Comparison of ENCODE assay signal across 7 mouse cellular contexts in genomic region chr17:35633992-35634391, GRCm38 (mm10). TPM values are rescaled to one million over a fixed set of nuclear protein-coding genes. Genes with fewer than 3 reads are reported as not detected.
DNase-seq lines count a peak whose midpoint lies in the region; ATAC-seq and TF ChIP-seq lines count a peak whose summit lies in the region.

No protein-coding gene starts in this region.

- H3K4me3 ChIP-seq in kidney, embryonic 14.5 days (ENCODE audit: low read length), result no peak overlapping the region
- no peak overlapping the region for H3K4me3 ChIP-seq in cortical plate, adult 2 months (ENCODE audit: insufficient read depth, low read length)
- H3K4me3 ChIP-seq in hindbrain, embryonic 16.5 days (ENCODE audit: low read length), result no peak overlapping the region
- H3K4me3 ChIP-seq in left cerebral cortex, adult 2 months, result no peak overlapping the region
- no peak overlapping the region for H3K4me3 ChIP-seq in neural tube, embryonic 15.5 days (replicated peaks)

- no peak for TF ChIP-seq POLR2A in cortical plate, adult 2 months (IDR thresholded peaks at IDR 0.05; ENCODE audit: extremely low read depth, insufficient read depth, low read length)

- peak; percentile 49 for DNase-seq in kidney, adult 11 months
- DNase-seq in left cerebral cortex, adult 2 months (ENCODE audit: extremely low spot score in 1 of 2, low spot score in 2 of 2), result peak; percentile 53 to 67

- H3K4me2 ChIP-seq in kidney, embryonic 14.5 days (replicated peaks; ENCODE audit: low read depth, low read length), result no peak overlapping the region
- H3K4me2 ChIP-seq in hindbrain, embryonic 16.5 days (ENCODE audit: low read length), result no peak overlapping the region
- H3K4me2 ChIP-seq in neural tube, embryonic 15.5 days, result no peak overlapping the region

- H3K9ac ChIP-seq in kidney, embryonic 14.5 days (ENCODE audit: low read depth, low read length), result no peak overlapping the region
- no peak overlapping the region for H3K9ac ChIP-seq in hindbrain, embryonic 16.5 days (ENCODE audit: low read depth, low read length)
- H3K9ac ChIP-seq in neural tube, embryonic 15.5 days (replicated peaks), result 0 out of 2 replicates have a peak overlapping the region, but pooled peaks have one; percentile 5

- intact Hi-C loops in left cerebral cortex, adult 2 months (cut with DNase I), result loop anchor here (2.0 kb wide), 2 partner anchors 43 to 91 kb away; no protein-coding TSS in a partner anchor

- no peak overlapping the region for H3K27ac ChIP-seq in kidney, embryonic 14.5 days (ENCODE audit: low read depth, low read length)
- H3K27ac ChIP-seq in cortical plate, adult 2 months (ENCODE audit: insufficient read depth, low read length), result peak overlapping the region; percentile 62
- no peak overlapping the region for H3K27ac ChIP-seq in hindbrain, embryonic 16.5 days (ENCODE audit: low read depth, low read length)
- H3K27ac ChIP-seq in left cerebral cortex, adult 2 months, result peak overlapping the region; percentile 90
- H3K27ac ChIP-seq in neural tube, embryonic 15.5 days (replicated peaks), result 0 out of 2 replicates have a peak overlapping the region, but pooled peaks have one; percentile 23

- H3K27me3 ChIP-seq in kidney, embryonic 14.5 days (ENCODE audit: control insufficient read depth, insufficient read depth, low read length), result no peaks in the 10 kb centered on the region
- H3K27me3 ChIP-seq in hindbrain, embryonic 16.5 days (replicated peaks; ENCODE audit: control insufficient read depth, insufficient read depth, low read length), result no peaks in the 10 kb centered on the region
- peaks cover 3% of the 10 kb centered on the region; the same call in 1 of the 2 replicates for H3K27me3 ChIP-seq in neural tube, embryonic 15.5 days (replicated peaks)

- WGBS in kidney, embryonic 14.5 days, result 44% methylated on average over 1 of the region's 1 CpGs
- 6% methylated on average over 1 of the region's 1 CpGs for WGBS in hindbrain, embryonic 16.5 days
- WGBS in neural tube, embryonic 15.5 days, result 22% methylated on average over 1 of the region's 1 CpGs

- H3K9me3 ChIP-seq in kidney, embryonic 14.5 days (ENCODE audit: control insufficient read depth, low read length), result no peaks in the 10 kb centered on the region
- H3K9me3 ChIP-seq in hindbrain, embryonic 16.5 days (ENCODE audit: control insufficient read depth, low read length), result no peaks in the 10 kb centered on the region
- H3K9me3 ChIP-seq in neural tube, embryonic 15.5 days (replicated peaks), result no peaks in the 10 kb centered on the region

- TF ChIP-seq CTCF in cortical plate, adult 2 months (IDR thresholded peaks at IDR 0.05; ENCODE audit: extremely low read depth, insufficient read depth, low read length), result no peak
- TF ChIP-seq CTCF in left cerebral cortex, adult 2 months (IDR thresholded peaks at IDR 0.05), result peak; percentile 55

- ATAC-seq in kidney, embryonic 14.5 days (ENCODE audit: low FRiP score, low TSS enrichment), result no peak
- ATAC-seq in hindbrain, embryonic 16.5 days, result peak; percentile 65; the same call in 1 of the 2 replicates
- no peak for ATAC-seq in neural tube, embryonic 15.5 days (ENCODE audit: low FRiP score)
- no peak for ATAC-seq in megakaryocyte-erythroid progenitor cell, adult 5-6 weeks (replicated peaks; ENCODE audit: low FRiP score, low TSS enrichment, poor library complexity, severe bottlenecking)

- H3K36me3 ChIP-seq in kidney, embryonic 14.5 days (ENCODE audit: control insufficient read depth, insufficient read depth, low read length), result no peaks in the 10 kb centered on the region
- no peaks in the 10 kb centered on the region for H3K36me3 ChIP-seq in hindbrain, embryonic 16.5 days (ENCODE audit: control insufficient read depth, insufficient read depth, low read length)
- no peaks in the 10 kb centered on the region for H3K36me3 ChIP-seq in neural tube, embryonic 15.5 days

- H3K4me1 ChIP-seq in kidney, embryonic 14.5 days (ENCODE audit: control insufficient read depth, insufficient read depth, low read length), result no peaks in the 10 kb centered on the region
- H3K4me1 ChIP-seq in cortical plate, adult 2 months (ENCODE audit: control insufficient read depth, insufficient read depth, low read length), result peaks cover 2% of the 10 kb centered on the region; the same call in 1 of the 2 replicates
- no peaks in the 10 kb centered on the region for H3K4me1 ChIP-seq in hindbrain, embryonic 16.5 days (ENCODE audit: control insufficient read depth, insufficient read depth, low read depth, low read length)
- H3K4me1 ChIP-seq in neural tube, embryonic 15.5 days, result peaks cover 9% of the 10 kb centered on the region

RNA-seq across cellular contexts. Expression of gene Gm9573, which starts 7.6 kb away (rescaled TPM):
- polyA plus RNA-seq in kidney, embryonic 14.5 days (2014; fragmentation: Nextera tagmentation; extraction: Ambion mirVana), result not detected in 2 replicates
- polyA plus RNA-seq in cortical plate, adult 2 months (2012; rRNA removed), result 0.09 and 0.10 TPM in 2 replicates
- not detected in 2 replicates for polyA plus RNA-seq in hindbrain, embryonic 16.5 days (2015; fragmentation: Nextera tagmentation; extraction: Ambion mirVana)
- not detected for total RNA-seq in left cerebral cortex, adult 2 months (2021)
- polyA plus RNA-seq in neural tube, embryonic 15.5 days (2015; fragmentation: Nextera tagmentation; extraction: Ambion mirVana), result not detected in 2 replicates
- total RNA-seq in megakaryocyte-erythroid progenitor cell, adult 5-6 weeks (2014; fragmentation: Nextera tagmentation), result not detected in 2 replicates
- total RNA-seq in megakaryocyte-erythroid progenitor cell, adult 5-6 weeks (2017), result not detected in 2 replicates

RNA-seq across cellular contexts. Expression of gene Mucl3, which starts 9.5 kb away (rescaled TPM):
- 0.15 and 0.24 TPM in 2 replicates for polyA plus RNA-seq in kidney, embryonic 14.5 days (2014; fragmentation: Nextera tagmentation; extraction: Ambion mirVana)
- polyA plus RNA-seq in cortical plate, adult 2 months (2012; rRNA removed), result 0.06 TPM in 1 of 2 replicates, not detected in the other
- not detected in 2 replicates for polyA plus RNA-seq in hindbrain, embryonic 16.5 days (2015; fragmentation: Nextera tagmentation; extraction: Ambion mirVana)
- total RNA-seq in left cerebral cortex, adult 2 months (2021), result not detected
- 0.22 TPM in 1 of 2 replicates, not detected in the other for polyA plus RNA-seq in neural tube, embryonic 15.5 days (2015; fragmentation: Nextera tagmentation; extraction: Ambion mirVana)
- not detected in 2 replicates for total RNA-seq in megakaryocyte-erythroid progenitor cell, adult 5-6 weeks (2014; fragmentation: Nextera tagmentation)
- total RNA-seq in megakaryocyte-erythroid progenitor cell, adult 5-6 weeks (2017), result not detected in 2 replicates

RNA-seq across cellular contexts. Expression of gene Sfta2, which starts 32.6 kb away (rescaled TPM):
- 3.3 and 4.2 TPM in 2 replicates for polyA plus RNA-seq in kidney, embryonic 14.5 days (2014; fragmentation: Nextera tagmentation; extraction: Ambion mirVana)
- polyA plus RNA-seq in cortical plate, adult 2 months (2012; rRNA removed), result not detected in 2 replicates
- polyA plus RNA-seq in hindbrain, embryonic 16.5 days (2015; fragmentation: Nextera tagmentation; extraction: Ambion mirVana), result not detected in 2 replicates
- not detected for total RNA-seq in left cerebral cortex, adult 2 months (2021)
- polyA plus RNA-seq in neural tube, embryonic 15.5 days (2015; fragmentation: Nextera tagmentation; extraction: Ambion mirVana), result 0.40 TPM in 1 of 2 replicates, not detected in the other
- not detected in 2 replicates for total RNA-seq in megakaryocyte-erythroid progenitor cell, adult 5-6 weeks (2014; fragmentation: Nextera tagmentation)
- total RNA-seq in megakaryocyte-erythroid progenitor cell, adult 5-6 weeks (2017), result not detected in 2 replicates

RNA-seq across cellular contexts. Expression of gene Vars2, which starts 33.4 kb away (rescaled TPM):
- 9.5 and 16.8 TPM in 2 replicates for polyA plus RNA-seq in kidney, embryonic 14.5 days (2014; fragmentation: Nextera tagmentation; extraction: Ambion mirVana)
- 34.5 and 38.9 TPM in 2 replicates for polyA plus RNA-seq in cortical plate, adult 2 months (2012; rRNA removed)
- 16.7 and 17.9 TPM in 2 replicates for polyA plus RNA-seq in hindbrain, embryonic 16.5 days (2015; fragmentation: Nextera tagmentation; extraction: Ambion mirVana)
- total RNA-seq in left cerebral cortex, adult 2 months (2021), result 10 to 100 TPM; 33.2 to 42.6 TPM
- polyA plus RNA-seq in neural tube, embryonic 15.5 days (2015; fragmentation: Nextera tagmentation; extraction: Ambion mirVana), result 12.8 and 17.9 TPM in 2 replicates
- total RNA-seq in megakaryocyte-erythroid progenitor cell, adult 5-6 weeks (2014; fragmentation: Nextera tagmentation), result 32.5 and 44.2 TPM in 2 replicates
- total RNA-seq in megakaryocyte-erythroid progenitor cell, adult 5-6 weeks (2017), result 8.3 and 19.1 TPM in 2 replicates

RNA-seq across cellular contexts. Expression of gene Gtf2h4, which starts 39.5 kb away (rescaled TPM):
- 50.7 and 56.7 TPM in 2 replicates for polyA plus RNA-seq in kidney, embryonic 14.5 days (2014; fragmentation: Nextera tagmentation; extraction: Ambion mirVana)
- polyA plus RNA-seq in cortical plate, adult 2 months (2012; rRNA removed), result 29.8 and 32.9 TPM in 2 replicates
- polyA plus RNA-seq in hindbrain, embryonic 16.5 days (2015; fragmentation: Nextera tagmentation; extraction: Ambion mirVana), result 27.8 and 28.1 TPM in 2 replicates
- total RNA-seq in left cerebral cortex, adult 2 months (2021), result 10 to 100 TPM; 34.5 to 35.9 TPM
- polyA plus RNA-seq in neural tube, embryonic 15.5 days (2015; fragmentation: Nextera tagmentation; extraction: Ambion mirVana), result 24.1 and 30.7 TPM in 2 replicates
- 30.3 and 52.4 TPM in 2 replicates for total RNA-seq in megakaryocyte-erythroid progenitor cell, adult 5-6 weeks (2014; fragmentation: Nextera tagmentation)
- 35.0 and 40.6 TPM in 2 replicates for total RNA-seq in megakaryocyte-erythroid progenitor cell, adult 5-6 weeks (2017)

Comparison
In these comparisons a context has a peak if more than half of its experiments do, and no peak if none do; other contexts are left out.
1. H3K27ac ChIP-seq: peak in cortical plate, adult 2 months (single experiment), left cerebral cortex, adult 2 months (single experiment) and neural tube, embryonic 15.5 days (single experiment); none in kidney, embryonic 14.5 days (single experiment) and hindbrain, embryonic 16.5 days (single experiment).